Mouse (Mus musculus) heart, embryonic 10.5 days (tissue): ENCODE data around the gene Rell1. TPM values are rescaled to one million over a fixed set of nuclear protein-coding genes. Genes with fewer than 3 reads are reported as not detected.

Experiments
- DNase-seq: peaks from one replicate; pipeline ENCODE4 v3.0.0-alpha.2; 2017; ENCODE audit warnings: low spot score
- H3K27ac ChIP-seq: fragments of 300-500 bp; sonication (generic); 2 replicates; pipeline ENCODE4 v1.5.1; 2016; ENCODE audit warnings: mild to moderate bottlenecking
- H3K27me3 ChIP-seq: fragments of 300-500 bp; sonication (generic); 2 replicates; pipeline ENCODE4 v1.6.1; 2016; ENCODE audit warnings: mild to moderate bottlenecking; ENCODE audit not compliant: poor library complexity, insufficient read depth, severe bottlenecking
- H3K36me3 ChIP-seq: fragments of 300-500 bp; sonication (generic); 2 replicates; pipeline ENCODE4 v1.6.1; 2016; ENCODE audit warnings: mild to moderate bottlenecking, moderate library complexity
- H3K4me1 ChIP-seq: fragments of 300-500 bp; sonication (generic); 2 replicates; pipeline ENCODE4 v1.6.1; 2016; ENCODE audit warnings: mild to moderate bottlenecking
- H3K4me3 ChIP-seq: fragments of 300-500 bp; sonication (generic); 2 replicates; pipeline ENCODE4 v1.5.1; 2016; ENCODE audit warnings: mild to moderate bottlenecking, moderate library complexity
- H3K9me3 ChIP-seq: fragments of 300-500 bp; sonication (generic); 2 replicates; pipeline ENCODE4 v1.6.1; 2016; ENCODE audit warnings: mild to moderate bottlenecking, moderate library complexity
- WGBS: fragments of 180-500 bp; shearing (Covaris S2); methylation state at CpG from one replicate; pipeline ENCODE4 v1.1.7; 2016; 5-methylcytosine and 5-hydroxymethylcytosine counted together
- polyA plus RNA-seq: library from polyadenylated mRNA; unstranded; fragments of >200 nt; fragmentation: Nextera tagmentation; extraction: Ambion mirVana; gene quantifications from 2 replicates; pipeline ENCODE4 v1.2.1, GENCODE M21; 2016

Gene Rell1
- polyA plus RNA-seq, 1 experiment from 2014 or later, result 11.3 TPM

DNA sequence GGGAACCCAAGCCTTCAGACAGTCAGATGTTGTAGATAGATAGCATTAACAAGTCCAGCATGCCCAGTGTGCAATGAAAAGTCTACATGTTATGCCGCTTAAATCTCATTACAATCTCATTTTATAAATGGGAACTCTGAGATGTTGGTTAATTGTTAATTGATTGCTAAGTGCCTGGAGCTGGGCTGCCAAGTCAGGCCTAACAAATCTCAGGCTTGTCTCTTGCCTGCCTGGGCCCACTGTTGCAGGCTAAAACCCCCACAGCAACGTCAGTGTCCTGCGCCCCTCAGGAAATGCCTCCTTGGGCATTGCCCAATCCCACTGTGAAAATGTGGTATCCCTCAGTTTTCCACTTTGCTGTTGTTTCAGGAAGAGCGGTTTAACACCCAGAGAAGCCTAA is 92.6 kb downstream of the Rell1 start:
- DNase-seq, result no peak
- Histone ChIP-seq H3K4me1 (no peaks in the 10 kb centered on the region), H3K4me3 (no peak overlapping the region), H3K27me3 (no peaks in the 10 kb centered on the region), H3K36me3 (no peaks in the 10 kb centered on the region), H3K27ac (no peak overlapping the region), H3K9me3 (no peaks in the 10 kb centered on the region)
- 87% methylated on average over 4 of the region's 4 CpGs for WGBS

GRCm38 (mm10) chr5:63874880-63875279 is 93.8 kb downstream of the Rell1 start:
- no peak for DNase-seq
- no peaks in the 10 kb centered on the region for H3K27me3 ChIP-seq

DNA sequence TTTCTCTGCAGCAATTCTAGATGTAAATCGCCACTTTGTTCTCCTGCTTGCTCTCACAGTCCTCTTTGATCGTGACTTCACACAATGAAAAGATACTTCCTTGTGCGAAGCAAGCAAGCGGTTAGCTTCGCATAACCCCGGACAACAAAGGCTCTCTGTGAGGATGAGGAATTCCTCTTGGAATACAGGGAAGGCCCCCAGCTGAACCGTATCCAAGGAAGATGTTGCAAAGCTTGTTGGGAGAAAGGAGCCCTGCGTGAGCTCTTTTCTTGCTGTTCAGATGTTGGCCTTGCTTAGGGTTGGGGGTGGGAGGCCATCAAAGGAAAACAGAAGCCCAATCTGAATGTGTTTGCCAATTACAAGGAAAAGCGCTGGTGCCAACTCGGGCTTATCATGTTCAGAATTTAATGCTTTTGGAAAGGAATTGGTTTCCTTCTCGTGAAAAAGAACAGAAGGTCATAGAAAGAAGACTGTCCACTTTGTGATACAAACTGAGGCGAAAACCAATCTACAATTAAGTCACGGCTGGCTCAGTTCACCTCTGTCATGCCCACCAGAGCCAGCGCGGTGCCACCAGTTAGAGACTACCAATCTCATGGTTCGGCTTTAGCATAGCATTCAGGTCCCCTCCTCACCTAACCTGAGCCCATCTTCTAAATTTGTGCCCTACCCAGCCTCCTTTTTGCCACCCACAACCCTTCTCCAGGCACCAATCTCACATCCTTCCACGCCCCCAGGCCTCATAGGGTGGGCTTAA is 96.3 kb downstream of the Rell1 start:
- Histone ChIP-seq H3K27ac (no peak overlapping the region), H3K9me3 (no peaks in the 10 kb centered on the region), H3K4me1 (no peaks in the 10 kb centered on the region), H3K36me3 (no peaks in the 10 kb centered on the region), H3K27me3 (no peaks in the 10 kb centered on the region), H3K4me3 (no peak overlapping the region)
- WGBS, result 63% methylated on average over 17 of the region's 17 CpGs
- no peak for DNase-seq

More at GRCm38 (mm10) chr5:63874880-63875279, 93.8 kb downstream of the Rell1 start:
- H3K4me1 ChIP-seq, result no peaks in the 10 kb centered on the region
- 60% methylated on average over 16 of the region's 16 CpGs for WGBS
- no peaks in the 10 kb centered on the region for H3K36me3 ChIP-seq
- H3K27ac ChIP-seq, result 0 out of 2 replicates have a peak overlapping the region, but pooled peaks have one; percentile 29
- H3K9me3 ChIP-seq, result no peaks in the 10 kb centered on the region
- no peak overlapping the region for H3K4me3 ChIP-seq

GRCm38 (mm10) chr5:63867421-63867820 is 101.3 kb downstream of the Rell1 start:
- H3K4me1 ChIP-seq, result no peaks in the 10 kb centered on the region

GRCm38 (mm10) chr5:63858901-63859300 is 109.8 kb downstream of the Rell1 start:
- H3K4me3 ChIP-seq, result no peak overlapping the region
- H3K36me3 ChIP-seq, result no peaks in the 10 kb centered on the region
- H3K27me3 ChIP-seq, result no peaks in the 10 kb centered on the region
- H3K4me1 ChIP-seq, result no peaks in the 10 kb centered on the region
- no peaks in the 10 kb centered on the region for H3K9me3 ChIP-seq
- DNase-seq, result no peak
- H3K27ac ChIP-seq, result no peak overlapping the region
- 76% methylated on average over 8 of the region's 8 CpGs for WGBS

More at GRCm38 (mm10) chr5:63867421-63867820, 101.3 kb downstream of the Rell1 start:
- DNase-seq, result no peak
- WGBS, result 22% methylated on average over 3 of the region's 3 CpGs
- Histone ChIP-seq H3K4me3 (no peak overlapping the region), H3K9me3 (no peaks in the 10 kb centered on the region), H3K36me3 (no peaks in the 10 kb centered on the region), H3K27me3 (no peaks in the 10 kb centered on the region), H3K27ac (0 out of 2 replicates have a peak overlapping the region, but pooled peaks have one; percentile 39)

Other genes starting within 250 kb of the Rell1 start
- gene 0610040J01Rik, start 156.5 kb downstream of the Rell1 start, polyA plus RNA-seq, result 1.2 and 7.1 TPM in 2 replicates
- 21.1 and 27.8 TPM in 2 replicates for gene Pgm2, start 124.1 kb upstream of the Rell1 start, polyA plus RNA-seq
- 38.3 and 44.2 TPM in 2 replicates for gene Tbc1d1, start 187.4 kb upstream of the Rell1 start, polyA plus RNA-seq